Mouse (Mus musculus) liver, adult 2 months (tissue): ENCODE results near the gene Scn11a.

Source experiments
- CTCF ChIP-seq: fragments of 200-500 bp; IDR thresholded peaks from 2 replicates; pipeline ENCODE4 v1.5.1; 2011; ENCODE audit warnings: low read depth, low read length, control low read depth
- POLR2A ChIP-seq: fragments of 200-500 bp; IDR thresholded peaks from 2 replicates; pipeline ENCODE4 v1.6.1; 2011; ENCODE audit warnings: low read length, control low read depth; ENCODE audit not compliant: insufficient read depth; ENCODE audit errors: extremely low read depth

- no peak for TF ChIP-seq CTCF
- no peak for TF ChIP-seq POLR2A
These were observed at the start of gene Scn11a for GRCm38 (mm10) chr9:119825297-119825696.
